Mouse (Mus musculus) gastrocnemius, postnatal 4 days (tissue): ENCODE data around the gene Gm48552. TPM values are rescaled to one million over a fixed set of nuclear protein-coding genes. Genes with fewer than 3 reads are reported as not detected.

ENCODE experiments used
- DNase-seq, 2 experiments: peaks; one replicate each; pipeline ENCODE4 v3.0.0; 2021 to 2022; ENCODE audit warnings: low spot score in 2 of 2, mixed read lengths in 2 of 2
- total RNA-seq, 2 experiments: library from RNA; stranded (reverse); gene quantifications; 2 replicates each; pipeline ENCODE4 v1.2.3; 2021

The Gm48552 gene
- total RNA-seq, 2 experiments from 2014 or later = 1.3 to 2.0 TPM

- DNase-seq = no peak
These were observed 28.1 kb upstream of the Gm48552 start for GRCm38 (mm10) chr10:81360721-81361120.

- DNase-seq = no peak
These were observed 26.4 kb upstream of the Gm48552 start for GRCm38 (mm10) chr10:81362336-81362949.

- no peak for DNase-seq
These were observed 25.1 kb upstream of the Gm48552 start for GRCm38 (mm10) chr10:81363436-81364346.

GRCm38 (mm10) chr10:81364666-81365065 is 24.1 kb upstream of the Gm48552 start:
- DNase-seq = no peak

- DNase-seq = no peak
These were observed 23.7 kb upstream of the Gm48552 start for GRCm38 (mm10) chr10:81365073-81365472.

GRCm38 (mm10) chr10:81365672-81366476 is 22.9 kb upstream of the Gm48552 start, which contains the start of gene 4930404N11Rik:
Gene 4930404N11Rik, minus strand, starts transcription at chr10:81365816.
- DNase-seq = no peak

GRCm38 (mm10) chr10:81366477-81367206 is 22.2 kb upstream of the Gm48552 start:
- DNase-seq = no peak

- no peak for DNase-seq
These were observed 21.7 kb upstream of the Gm48552 start for GRCm38 (mm10) chr10:81367207-81367495.

- DNase-seq = no peak
These were observed 13.5 kb upstream of the Gm48552 start for GRCm38 (mm10) chr10:81375322-81375721.

GRCm38 (mm10) chr10:81376561-81377361 is 12.0 kb upstream of the Gm48552 start:
- no peak for DNase-seq

- DNase-seq = no peak
These were observed 11.5 kb upstream of the Gm48552 start for GRCm38 (mm10) chr10:81377362-81377664.

- no peak for DNase-seq
These were observed 10.8 kb upstream of the Gm48552 start, which contains the start of gene Fzr1 for GRCm38 (mm10) chr10:81377793-81378552. Gene Fzr1, minus strand, starts transcription at chr10:81378516.

GRCm38 (mm10) chr10:81378553-81379182 is 10.1 kb upstream of the Gm48552 start:
- DNase-seq = peak; percentile 100

- no peak for DNase-seq
These were observed 9.6 kb upstream of the Gm48552 start for GRCm38 (mm10) chr10:81379183-81379553.

GRCm38 (mm10) chr10:81379809-81380378 is 8.9 kb upstream of the Gm48552 start:
- DNase-seq = no peak

GRCm38 (mm10) chr10:81382039-81382438 is 6.8 kb upstream of the Gm48552 start:
- no peak for DNase-seq

GRCm38 (mm10) chr10:81383802-81384604 is 4.8 kb upstream of the Gm48552 start, which contains the start of the genes Dohh and Gm48551:
Gene Dohh, plus strand, starts transcription at chr10:81384428.
Gene Gm48551, plus strand, starts transcription at chr10:81384466.
- DNase-seq = peak; percentile 96 to 99

GRCm38 (mm10) chr10:81384605-81384982 is 4.2 kb upstream of the Gm48552 start:
- no peak for DNase-seq
